In genomic region chr16:4558384-4558979, GRCm38 (mm10) we compare ENCODE assay signal across 8 mouse cellular contexts. TPM values are rescaled to one million over a fixed set of nuclear protein-coding genes. Genes with fewer than 3 reads are reported as not detected.
DNase-seq lines count a peak whose midpoint lies in the region; ATAC-seq and TF ChIP-seq lines count a peak whose summit lies in the region.

No protein-coding gene starts in this region.

- no peaks in the 10 kb centered on the region for H3K27me3 ChIP-seq in cerebellum, adult 2 months (ENCODE audit: control insufficient read depth, insufficient read depth, low read length)
- H3K27me3 ChIP-seq in forebrain, postnatal 0 days (ENCODE audit: insufficient read depth, low read length): no peaks in the 10 kb centered on the region
- H3K27me3 ChIP-seq in lung, embryonic 14.5 days (ENCODE audit: insufficient read depth, low read length): no peaks in the 10 kb centered on the region

- H3K36me3 ChIP-seq in forebrain, postnatal 0 days (ENCODE audit: insufficient read depth): no peaks in the 10 kb centered on the region
- peaks cover 7% of the 10 kb centered on the region; the same call in 1 of the 2 replicates for H3K36me3 ChIP-seq in lung, embryonic 14.5 days (ENCODE audit: insufficient read depth)

- ATAC-seq in forebrain, postnatal 0 days: peak; percentile 95
- peak; percentile 92 for ATAC-seq in lung, embryonic 14.5 days (ENCODE audit: insufficient read depth)
- ATAC-seq in neutrophil, adult 5-6 weeks (ENCODE audit: extremely low read depth, insufficient number of reproducible peaks, low FRiP score, poor library complexity, severe bottlenecking): peak; percentile 91

- under 1% methylated on average over 38 of the region's 38 CpGs for WGBS in cerebellum, adult 2 months
- under 1% methylated on average over 38 of the region's 38 CpGs for WGBS in forebrain, postnatal 0 days
- under 1% methylated on average over 38 of the region's 38 CpGs for WGBS in lung, embryonic 14.5 days

- H3K4me3 ChIP-seq in cerebellum, adult 2 months (replicated peaks; ENCODE audit: insufficient read depth, low read depth, low read length): peak overlapping the region; percentile 87
- peak overlapping the region; percentile 66 for H3K4me3 ChIP-seq in forebrain, postnatal 0 days (ENCODE audit: low read depth, low read length)
- H3K4me3 ChIP-seq in lung, embryonic 14.5 days (ENCODE audit: low read depth, low read length): peak overlapping the region; percentile 77

- H3K9ac ChIP-seq in forebrain, postnatal 0 days: peak overlapping the region; percentile 70
- H3K9ac ChIP-seq in lung, embryonic 14.5 days: peak overlapping the region; percentile 84

- H3K4me2 ChIP-seq in forebrain, postnatal 0 days (ENCODE audit: low read depth): peak overlapping the region; percentile 91
- H3K4me2 ChIP-seq in lung, embryonic 14.5 days: peak overlapping the region; percentile 97

- TF ChIP-seq POLR2A in cerebellum, adult 2 months (IDR thresholded peaks at IDR 0.05; ENCODE audit: borderline replicate concordance, insufficient read depth, low read length): peak; percentile 86

- peak; percentile 87 for DNase-seq in MEL-GATA-1-ER (ENCODE audit: extremely low read depth, low read depth)
- peak; percentile 91 for DNase-seq in cerebellum, adult 2 months
- DNase-seq in forebrain, postnatal 0 days: peak; percentile 95
- peak; percentile 89 for DNase-seq in heart, postnatal 4 days
- DNase-seq in layer of hippocampus, adult 8-10 months (ENCODE audit: low spot score in 2 of 2): peak; percentile 95 to 98
- peak; percentile 96 for DNase-seq in lung, embryonic 14.5 days
- DNase-seq in testis, postnatal 14 days (ENCODE audit: low spot score): peak; percentile 92

- peak overlapping the region; percentile 65; the same call in 1 of the 2 replicates for H3K27ac ChIP-seq in cerebellum, adult 2 months (ENCODE audit: insufficient read depth, low read length)
- peak overlapping the region; percentile 97 for H3K27ac ChIP-seq in forebrain, postnatal 0 days (ENCODE audit: low read depth, low read length)
- H3K27ac ChIP-seq in lung, embryonic 14.5 days (ENCODE audit: low read depth): peak overlapping the region; percentile 89

- H3K4me1 ChIP-seq in cerebellum, adult 2 months (ENCODE audit: control insufficient read depth, insufficient read depth, low read length): no peaks in the 10 kb centered on the region
- peaks cover 15% of the 10 kb centered on the region; the same call in 1 of the 2 replicates for H3K4me1 ChIP-seq in forebrain, postnatal 0 days (ENCODE audit: insufficient read depth)
- H3K4me1 ChIP-seq in lung, embryonic 14.5 days (ENCODE audit: insufficient read depth): peaks cover 12% of the 10 kb centered on the region

- no peak for TF ChIP-seq CTCF in cerebellum, adult 2 months (IDR thresholded peaks at IDR 0.05; ENCODE audit: borderline replicate concordance, insufficient read depth, low read depth, low read length)
- 0 out of 2 replicates have a peak, but pooled peaks have one; percentile 27 for TF ChIP-seq CTCF in forebrain, postnatal 0 days (IDR thresholded peaks at IDR 0.05; ENCODE audit: low read depth)
- no peak for TF ChIP-seq CTCF in lung, embryonic 14.5 days (IDR thresholded peaks at IDR 0.05; ENCODE audit: low read depth)

- no peaks in the 10 kb centered on the region for H3K9me3 ChIP-seq in forebrain, postnatal 0 days (ENCODE audit: low read length)
- no peaks in the 10 kb centered on the region for H3K9me3 ChIP-seq in lung, embryonic 14.5 days (ENCODE audit: low read depth, low read length)

RNA-seq across cellular contexts. Expression of gene Tfap4, which starts 1.2 kb away (rescaled TPM):
- 9.8 and 9.9 TPM in 2 replicates for polyA plus RNA-seq in cerebellum, adult 2 months (2012; rRNA removed)
- 9.1 and 10.2 TPM in 2 replicates for total RNA-seq in forebrain, postnatal 0 days (2014; rRNA removed)
- polyA plus RNA-seq in forebrain, postnatal 0 days (2015; fragmentation: Nextera tagmentation; extraction: Ambion mirVana): 6.4 and 8.0 TPM in 2 replicates
- 1 to 10 TPM; 3.5 to 4.7 TPM for total RNA-seq in heart, postnatal 4 days (2021)
- 1 to 10 TPM; 5.8 to 7.4 (median 7.4) TPM for total RNA-seq in layer of hippocampus, adult 8-10 months (2022)
- 23.0 and 24.1 TPM in 2 replicates for polyA plus RNA-seq in lung, embryonic 14.5 days (2014; fragmentation: Nextera tagmentation; extraction: Ambion mirVana)
- total RNA-seq in neutrophil, adult 5-6 weeks (2017): 8.0 and 8.5 TPM in 2 replicates

RNA-seq across cellular contexts. Expression of gene Srl, which starts 16.9 kb away (rescaled TPM):
- polyA plus RNA-seq in cerebellum, adult 2 months (2012; rRNA removed): 8.8 and 10.0 TPM in 2 replicates
- total RNA-seq in forebrain, postnatal 0 days (2014; rRNA removed): 55.0 and 55.9 TPM in 2 replicates
- polyA plus RNA-seq in forebrain, postnatal 0 days (2015; fragmentation: Nextera tagmentation; extraction: Ambion mirVana): 18.8 and 23.4 TPM in 2 replicates
- total RNA-seq in heart, postnatal 4 days (2021): 1,000 to 10,000 TPM; 1,069 to 1,171 TPM
- 10 to 100 TPM; 10.4 to 14.5 (median 11.2) TPM for total RNA-seq in layer of hippocampus, adult 8-10 months (2022)
- polyA plus RNA-seq in lung, embryonic 14.5 days (2014; fragmentation: Nextera tagmentation; extraction: Ambion mirVana): 18.4 and 20.7 TPM in 2 replicates
- total RNA-seq in neutrophil, adult 5-6 weeks (2017): 0.35 and 1.8 TPM in 2 replicates

RNA-seq across cellular contexts. Expression of gene Glis2, which starts 36.0 kb away (rescaled TPM):
- 16.0 and 19.5 TPM in 2 replicates for polyA plus RNA-seq in cerebellum, adult 2 months (2012; rRNA removed)
- total RNA-seq in forebrain, postnatal 0 days (2014; rRNA removed): 13.3 and 15.2 TPM in 2 replicates
- polyA plus RNA-seq in forebrain, postnatal 0 days (2015; fragmentation: Nextera tagmentation; extraction: Ambion mirVana): 7.1 and 11.6 TPM in 2 replicates
- total RNA-seq in heart, postnatal 4 days (2021): 10 to 100 TPM; 35.3 to 43.8 TPM
- total RNA-seq in layer of hippocampus, adult 8-10 months (2022): 10 to 100 TPM; 10.9 to 18.4 (median 11.9) TPM
- polyA plus RNA-seq in lung, embryonic 14.5 days (2014; fragmentation: Nextera tagmentation; extraction: Ambion mirVana): 24.4 and 29.2 TPM in 2 replicates
- not detected in 2 replicates for total RNA-seq in neutrophil, adult 5-6 weeks (2017)

Comparison
In these comparisons a context has a peak if more than half of its experiments do, and no peak if none do; other contexts are left out.
1. Peak in every context shown above with its lines: DNase-seq, ATAC-seq, H3K4me3 ChIP-seq and H3K27ac ChIP-seq.
2. RNA of gene Srl, which starts 16.9 kb away (total RNA-seq): 1,069 to 1,171 TPM in heart, postnatal 4 days; 55.0 to 55.9 TPM in forebrain, postnatal 0 days, 10.4 to 14.5 TPM in layer of hippocampus, adult 8-10 months and 0.35 to 1.8 TPM in neutrophil, adult 5-6 weeks; every median in the first group is over 10 times any median in the second.
3. RNA of gene Glis2, which starts 36.0 kb away (total RNA-seq): 35.3 to 43.8 TPM in heart, postnatal 4 days, 13.3 to 15.2 TPM in forebrain, postnatal 0 days and 10.9 to 18.4 TPM in layer of hippocampus, adult 8-10 months; not detected in neutrophil, adult 5-6 weeks; every median in the first group is over 10 times any median in the second.